Mouse (Mus musculus) cerebellum, adult 9-10 months (tissue): Measurements from ENCODE around the gene Sapcd2.

Source experiments
- DNase-seq: peaks from one replicate; pipeline ENCODE4 v3.0.0; 2022

Gene Sapcd2

GRCm38 (mm10) chr2:25426721-25427191 lies 54.6 kb downstream of the Sapcd2 start:
- peak; percentile 84 for DNase-seq

- DNase-seq = no peak
Measured at GRCm38 (mm10) chr2:25427256-25427655, 55.1 kb downstream of the Sapcd2 start.
